Mouse (Mus musculus) embryonic facial prominence, embryonic 14.5 days (tissue): ENCODE data around the gene Gfy. TPM values are rescaled to one million over a fixed set of nuclear protein-coding genes. Genes with fewer than 3 reads are reported as not detected.

Experiments
- ATAC-seq: fragments of 200-750 bp; cut with Nextera tagmentation; 2 replicates; pipeline ENCODE4 v1.8.0; 2017; ENCODE audit warnings: low read depth, moderate number of reproducible peaks, moderate TSS enrichment
- DNase-seq: peaks from one replicate; pipeline ENCODE4 v3.0.0-alpha.2; 2015; ENCODE audit warnings: low spot score
- H3K27ac ChIP-seq: fragments of 300-500 bp; sonication (generic); replicated peaks from 2 replicates; pipeline ENCODE4 v1.5.1; 2014; ENCODE audit warnings: low read depth, mild to moderate bottlenecking, low read length, moderate library complexity
- H3K27me3 ChIP-seq: fragments of 300-500 bp; sonication (generic); replicated peaks from 2 replicates; pipeline ENCODE4 v1.6.1; 2014; ENCODE audit warnings: low read length; ENCODE audit not compliant: control insufficient read depth, insufficient read depth
- H3K36me3 ChIP-seq: fragments of 300-500 bp; sonication (generic); 2 replicates; pipeline ENCODE4 v1.6.1; 2014; ENCODE audit warnings: low read length, mixed read lengths; ENCODE audit not compliant: control insufficient read depth, insufficient read depth
- H3K4me1 ChIP-seq: fragments of 300-500 bp; sonication (generic); 2 replicates; pipeline ENCODE4 v1.6.1; 2014; ENCODE audit warnings: antibody characterized with exemption, low read length; ENCODE audit not compliant: control insufficient read depth, insufficient read depth
- H3K4me2 ChIP-seq: fragments of 300-500 bp; sonication (generic); 2 replicates; pipeline ENCODE4 v1.6.1; 2014; ENCODE audit warnings: low read depth, mild to moderate bottlenecking, low read length, moderate library complexity, mixed read lengths
- H3K4me3 ChIP-seq: fragments of 300-500 bp; sonication (generic); 2 replicates; pipeline ENCODE4 v1.5.1; 2014; ENCODE audit warnings: low read depth, mild to moderate bottlenecking, low read length
- H3K9ac ChIP-seq: fragments of 300-500 bp; sonication (generic); 2 replicates; pipeline ENCODE4 v1.6.1; 2014; ENCODE audit warnings: low read depth, mild to moderate bottlenecking, low read length, moderate library complexity, mixed read lengths
- H3K9me3 ChIP-seq: fragments of 300-500 bp; sonication (generic); 2 replicates; pipeline ENCODE4 v1.6.1; 2016; ENCODE audit warnings: low read length; ENCODE audit not compliant: control insufficient read depth
- WGBS: fragments of 180-500 bp; shearing (Covaris S2); extraction: QIAGEN DNeasy Blood & Tissue Kit; methylation state at CpG from one replicate; pipeline ENCODE4 v1.1.7; 2014; 5-methylcytosine and 5-hydroxymethylcytosine counted together
- microRNA-seq: library from miRNA; unstranded; fragments of <30 nt; microRNA quantifications from one replicate; pipeline ENCODE4, GENCODE M21; 2016; ENCODE audit warnings: borderline number of aligned reads
- polyA plus RNA-seq: library from polyadenylated mRNA; unstranded; fragments of >200 nt; fragmentation: Nextera tagmentation; extraction: Ambion mirVana; gene quantifications from 2 replicates; pipeline ENCODE4 v1.2.1, GENCODE M21; 2014

The Gfy gene
- polyA plus RNA-seq, 1 experiment from 2014 or later = 5.8 TPM

DNA sequence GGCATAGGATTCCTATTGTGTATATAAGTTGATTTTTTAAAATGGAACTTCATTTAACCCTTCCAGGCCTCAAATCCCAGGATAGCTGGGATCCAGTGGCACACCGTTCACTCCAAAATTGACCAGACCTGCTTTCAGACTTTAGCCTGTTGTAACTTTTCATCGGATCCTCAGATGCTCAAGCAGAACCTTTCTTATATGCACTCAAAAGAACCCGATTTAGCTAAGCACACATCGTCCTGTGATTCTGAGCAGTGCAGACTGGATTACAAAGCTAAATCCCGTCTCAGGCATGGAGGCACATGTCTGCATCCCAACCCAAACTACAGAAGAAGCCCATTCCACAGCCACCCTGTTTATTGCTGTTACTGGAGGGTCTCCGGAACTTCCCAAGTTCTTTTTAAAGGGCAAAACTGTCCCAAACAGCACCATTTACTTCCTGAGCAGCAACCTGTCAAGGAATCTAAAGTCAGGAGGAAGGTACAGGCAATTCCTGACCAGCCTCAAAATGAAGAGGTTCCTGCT, 51.6 kb downstream of the Gfy start:
- DNase-seq = no peak
- no peak for ATAC-seq
- 2% methylated on average over 6 of the region's 6 CpGs for WGBS

DNA sequence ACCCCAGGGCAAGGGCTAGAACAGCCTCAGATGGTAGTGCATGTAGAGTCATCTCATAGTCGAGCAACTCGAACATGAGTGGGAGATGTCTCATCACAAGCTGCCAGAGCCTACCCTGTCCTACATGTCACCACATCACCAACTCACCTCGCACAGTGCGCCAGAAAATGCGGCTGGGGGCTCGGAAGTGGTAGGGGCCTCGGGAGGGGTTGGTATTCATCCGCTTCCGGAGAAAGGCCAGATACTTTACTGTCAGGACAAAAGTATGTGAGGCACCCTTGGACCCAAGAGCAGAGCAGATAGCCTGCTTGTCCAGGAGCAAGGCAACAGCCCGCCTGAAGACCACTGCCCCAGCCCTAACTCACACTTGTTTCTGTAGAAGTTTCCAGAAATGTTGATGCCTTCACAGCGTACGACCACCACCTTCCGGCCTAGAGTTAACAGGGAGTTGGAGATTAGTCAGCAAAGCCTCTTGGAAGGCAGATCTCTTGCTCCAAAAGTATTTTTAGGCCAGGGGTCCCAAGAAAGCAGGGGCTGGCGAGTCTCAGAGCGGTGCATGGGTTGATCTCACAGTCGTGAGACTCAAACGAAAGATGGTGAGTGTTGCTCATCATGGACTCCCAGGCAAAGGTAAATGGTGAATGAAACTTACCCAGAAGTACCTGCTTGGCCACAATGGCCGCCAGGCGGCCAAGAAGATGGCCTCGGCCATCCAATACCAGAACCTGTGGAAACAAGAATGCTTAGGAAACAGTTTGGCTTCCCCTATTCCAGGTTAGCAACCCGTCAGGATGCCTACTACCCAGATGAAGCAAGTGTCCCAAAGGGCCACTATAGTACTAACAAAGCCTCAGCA, 52.3 kb downstream of the Gfy start:
- H3K4me3 ChIP-seq = peak overlapping the region; percentile 70
- no peaks in the 10 kb centered on the region for H3K27me3 ChIP-seq
- ATAC-seq (no peak), DNase-seq (no peak)
- peak overlapping the region; percentile 99 for H3K9ac ChIP-seq
- H3K27ac ChIP-seq = peak overlapping the region; percentile 92
- WGBS = 43% methylated on average over 21 of the region's 21 CpGs
- peaks cover 43% of the 10 kb centered on the region for H3K36me3 ChIP-seq
- H3K9me3 ChIP-seq = no peaks in the 10 kb centered on the region
- H3K4me2 ChIP-seq = peak overlapping the region; percentile 95
- H3K4me1 ChIP-seq = peaks cover 26% of the 10 kb centered on the region

More for the DNA sequence above, 51.6 kb downstream of the Gfy start:
- Histone ChIP-seq H3K27me3 (no peaks in the 10 kb centered on the region), H3K4me1 (peaks cover 23% of the 10 kb centered on the region), H3K9ac (peak overlapping the region; percentile 99), H3K36me3 (peaks cover 36% of the 10 kb centered on the region), H3K4me3 (peak overlapping the region; percentile 70), H3K9me3 (no peaks in the 10 kb centered on the region), H3K27ac (peak overlapping the region; percentile 92), H3K4me2 (peak overlapping the region; percentile 95)

Small RNAs within 50 kb of the gene (microRNA-seq; reads per million reads assigned to microRNA genes)
- 16.1 reads per million, percentile 33 among the genes with 10 or more reads in this experiment for gene Mir5121
- gene Mir7055 = not detected

Other genes with a start within 250 kb of the Gfy start
- 0.30 TPM in 1 of 2 replicates, not detected in the other for gene Tsks, start 236.4 kb downstream of the Gfy start, polyA plus RNA-seq
- gene Cpt1c, start 204.7 kb downstream of the Gfy start, polyA plus RNA-seq = 22.4 and 31.1 TPM in 2 replicates
- gene Prmt1, start 193.0 kb downstream of the Gfy start, polyA plus RNA-seq = 173 and 178 TPM in 2 replicates
- gene Irf3, start 181.9 kb downstream of the Gfy start, polyA plus RNA-seq = 77.7 and 84.6 TPM in 2 replicates
- gene Bcl2l12, start 180.9 kb downstream of the Gfy start, polyA plus RNA-seq = 43.2 and 48.6 TPM in 2 replicates
- 43.7 and 47.5 TPM in 2 replicates for gene Scaf1, start 163.2 kb downstream of the Gfy start, polyA plus RNA-seq
- gene Rras, start 161.6 kb downstream of the Gfy start, polyA plus RNA-seq = 50.5 and 52.3 TPM in 2 replicates
- 12.8 and 13.7 TPM in 2 replicates for gene Prr12, start 126.7 kb downstream of the Gfy start, polyA plus RNA-seq
- gene Nosip, start 117.1 kb downstream of the Gfy start, polyA plus RNA-seq = 59.1 and 63.3 TPM in 2 replicates
- gene Prrg2, start 116.9 kb downstream of the Gfy start, polyA plus RNA-seq = 20.9 and 22.2 TPM in 2 replicates
- gene Rcn3, start 87.3 kb downstream of the Gfy start, polyA plus RNA-seq = 587 and 592 TPM in 2 replicates
- 120 and 129 TPM in 2 replicates for gene Fcgrt, start 75.7 kb downstream of the Gfy start, polyA plus RNA-seq
- 1,575 and 1,608 TPM in 2 replicates for gene Rps11, start 55.1 kb downstream of the Gfy start, polyA plus RNA-seq
- 1,594 and 1,619 TPM in 2 replicates for gene Rpl13a, start 50.8 kb downstream of the Gfy start, polyA plus RNA-seq
- gene Gm45713, start 43.3 kb downstream of the Gfy start, polyA plus RNA-seq = 0.47 and 0.61 TPM in 2 replicates
- 2.3 TPM in 2 replicates for gene Flt3l, start 43.1 kb downstream of the Gfy start, polyA plus RNA-seq
- 80.3 and 88.8 TPM in 2 replicates for gene Pih1d1, start 25.3 kb downstream of the Gfy start, polyA plus RNA-seq
- 36.8 and 39.4 TPM in 2 replicates for gene Aldh16a1, start 25.0 kb downstream of the Gfy start, polyA plus RNA-seq
- 0.87 and 1.3 TPM in 2 replicates for gene Slc17a7, start 15.6 kb downstream of the Gfy start, polyA plus RNA-seq
- not detected in 2 replicates for gene Pth2, start 1.4 kb upstream of the Gfy start, polyA plus RNA-seq
- gene Ccdc155, start 25.3 kb upstream of the Gfy start, polyA plus RNA-seq = 1.5 TPM in 2 replicates
- 6.3 and 8.5 TPM in 2 replicates for gene Dkkl1, start 32.6 kb upstream of the Gfy start, polyA plus RNA-seq
- 112 and 142 TPM in 2 replicates for gene Tead2, start 36.2 kb upstream of the Gfy start, polyA plus RNA-seq
- gene Cd37, start 59.5 kb upstream of the Gfy start, polyA plus RNA-seq = 2.4 and 4.8 TPM in 2 replicates
- 0.11 and 0.38 TPM in 2 replicates for gene Slc6a16, start 61.5 kb upstream of the Gfy start, polyA plus RNA-seq
- not detected in 2 replicates for gene Slc6a21, start 97.9 kb upstream of the Gfy start, polyA plus RNA-seq
- 16.6 and 18.2 TPM in 2 replicates for gene Trpm4, start 154.2 kb upstream of the Gfy start, polyA plus RNA-seq
- 11.0 and 15.8 TPM in 2 replicates for gene Hrc, start 155.7 kb upstream of the Gfy start, polyA plus RNA-seq
- 4.8 and 6.9 TPM in 2 replicates for gene Ppfia3, start 187.4 kb upstream of the Gfy start, polyA plus RNA-seq
- 2.4 TPM in 2 replicates for gene Lin7b, start 191.0 kb upstream of the Gfy start, polyA plus RNA-seq
- gene Snrnp70, start 216.2 kb upstream of the Gfy start, polyA plus RNA-seq = 56.5 and 61.1 TPM in 2 replicates
- 0.24 TPM in 1 of 2 replicates, not detected in the other for gene Kcna7, start 226.1 kb upstream of the Gfy start, polyA plus RNA-seq
- 3.0 and 3.1 TPM in 2 replicates for gene Ntf5, start 234.1 kb upstream of the Gfy start, polyA plus RNA-seq
- 1.4 TPM in 1 of 2 replicates, not detected in the other for gene Lhb, start 241.3 kb upstream of the Gfy start, polyA plus RNA-seq